Mouse (Mus musculus) midbrain, embryonic 12.5 days (tissue): ENCODE measurements around the gene Iba57. TPM values are rescaled to one million over a fixed set of nuclear protein-coding genes. Genes with fewer than 3 reads are reported as not detected.
A peak's percentile ranks its signal among the peaks of the same experiment; 100 is the strongest.

Experiments
- ATAC-seq: fragments of 200-750 bp; cut with Nextera tagmentation; 2 replicates; pipeline ENCODE4 v1.8.0; 2017; ENCODE audit warnings: low read depth, moderate TSS enrichment, moderate library complexity; ENCODE audit not compliant: low FRiP score
- H3K27ac ChIP-seq: fragments of 300-500 bp; sonication (generic); replicated peaks from 2 replicates; pipeline ENCODE4 v1.5.1; 2016; ENCODE audit warnings: mild to moderate bottlenecking
- H3K27me3 ChIP-seq: fragments of 300-500 bp; sonication (generic); 2 replicates; pipeline ENCODE4 v1.6.1; 2016; ENCODE audit warnings: mild to moderate bottlenecking
- H3K36me3 ChIP-seq: fragments of 300-500 bp; sonication (generic); 2 replicates; pipeline ENCODE4 v1.6.1; 2016
- H3K4me1 ChIP-seq: fragments of 300-500 bp; sonication (generic); 2 replicates; pipeline ENCODE4 v1.6.1; 2016
- H3K4me2 ChIP-seq: fragments of 300-500 bp; sonication (generic); replicated peaks from 2 replicates; pipeline ENCODE4 v1.6.1; 2016; ENCODE audit warnings: mild to moderate bottlenecking, moderate library complexity
- H3K4me3 ChIP-seq: fragments of 300-500 bp; sonication (generic); 2 replicates; pipeline ENCODE4 v1.5.1; 2016; ENCODE audit warnings: mild to moderate bottlenecking
- H3K9ac ChIP-seq: fragments of 300-500 bp; sonication (generic); replicated peaks from 2 replicates; pipeline ENCODE4 v1.6.1; 2016; ENCODE audit warnings: mild to moderate bottlenecking, moderate library complexity
- H3K9me3 ChIP-seq: fragments of 300-500 bp; sonication (generic); 2 replicates; pipeline ENCODE4 v1.6.1; 2016; ENCODE audit warnings: mild to moderate bottlenecking
- WGBS: fragments of 180-500 bp; shearing (Covaris S2); methylation state at CpG from one replicate; pipeline ENCODE4 v1.1.7; 2016; 5-methylcytosine and 5-hydroxymethylcytosine counted together
- polyA plus RNA-seq: library from polyadenylated mRNA; unstranded; fragments of >200 nt; fragmentation: Nextera tagmentation; extraction: Ambion mirVana; gene quantifications from 2 replicates; pipeline ENCODE4 v1.2.1, GENCODE M21; 2016

Iba57 gene
- polyA plus RNA-seq, 1 experiment from 2014 or later = 7.3 TPM

- H3K27me3 ChIP-seq = peaks cover 58% of the 10 kb centered on the region
- no peak for ATAC-seq
These were observed 24.7 kb downstream of the Iba57 start for GRCm38 (mm10) chr11:59138537-59139486.

GRCm38 (mm10) chr11:59136994-59137706 is 26.4 kb downstream of the Iba57 start:
- no peaks in the 10 kb centered on the region for H3K36me3 ChIP-seq
- no peaks in the 10 kb centered on the region for H3K9me3 ChIP-seq
- H3K9ac ChIP-seq = no peak overlapping the region
- H3K4me2 ChIP-seq = no peak overlapping the region
- 56% methylated on average over 12 of the region's 12 CpGs for WGBS
- H3K4me3 ChIP-seq = no peak overlapping the region
- ATAC-seq = no peak
- peaks cover 8% of the 10 kb centered on the region; the same call in 1 of the 2 replicates for H3K4me1 ChIP-seq
- no peak overlapping the region for H3K27ac ChIP-seq
- peaks cover 74% of the 10 kb centered on the region for H3K27me3 ChIP-seq

More at GRCm38 (mm10) chr11:59138537-59139486, 24.7 kb downstream of the Iba57 start:
- H3K4me1 ChIP-seq = peaks cover 8% of the 10 kb centered on the region; the same call in 1 of the 2 replicates
- no peak overlapping the region for H3K27ac ChIP-seq
- H3K9me3 ChIP-seq = no peaks in the 10 kb centered on the region
- H3K9ac ChIP-seq = no peak overlapping the region
- H3K36me3 ChIP-seq = no peaks in the 10 kb centered on the region
- H3K4me2 ChIP-seq = no peak overlapping the region
- WGBS = 74% methylated on average over 19 of the region's 19 CpGs
- H3K4me3 ChIP-seq = no peak overlapping the region

- H3K4me3 ChIP-seq = peak within 1 kb of the TSS; percentile 18
- H3K9me3 ChIP-seq = no peaks in the 10 kb centered on the region
- ATAC-seq = no peak
- peaks cover 82% of the 10 kb centered on the region for H3K27me3 ChIP-seq
- no peak within 1 kb of the TSS for H3K27ac ChIP-seq
- peak within 1 kb of the TSS; percentile 37 for H3K4me2 ChIP-seq
- H3K9ac ChIP-seq = no peak within 1 kb of the TSS
- 17% methylated on average over 44 of the region's 44 CpGs for WGBS
- H3K36me3 ChIP-seq = no peaks in the 10 kb centered on the region
- peaks cover 2% of the 10 kb centered on the region; the same call in 1 of the 2 replicates for H3K4me1 ChIP-seq
These were observed 27.6 kb downstream of the Iba57 start, which contains the start of gene Obscn for GRCm38 (mm10) chr11:59135904-59136452. Obscn (minus strand) TSS chr11:59136402.

- no peak for ATAC-seq
- no peak overlapping the region for H3K9ac ChIP-seq
- H3K27ac ChIP-seq = no peak overlapping the region
- H3K9me3 ChIP-seq = no peaks in the 10 kb centered on the region
- peaks cover 82% of the 10 kb centered on the region for H3K27me3 ChIP-seq
- peaks cover 2% of the 10 kb centered on the region; the same call in 1 of the 2 replicates for H3K4me1 ChIP-seq
- no peaks in the 10 kb centered on the region for H3K36me3 ChIP-seq
- H3K4me2 ChIP-seq = peak overlapping the region; percentile 37
- 8% methylated on average over 55 of the region's 55 CpGs for WGBS
- peak overlapping the region; percentile 18 for H3K4me3 ChIP-seq
These were observed 28.3 kb downstream of the Iba57 start for GRCm38 (mm10) chr11:59135051-59135820.

- peaks cover 82% of the 10 kb centered on the region for H3K27me3 ChIP-seq
- H3K4me1 ChIP-seq = peaks cover 2% of the 10 kb centered on the region; the same call in 1 of the 2 replicates
- H3K9me3 ChIP-seq = no peaks in the 10 kb centered on the region
- no peak overlapping the region for H3K27ac ChIP-seq
- H3K9ac ChIP-seq = no peak overlapping the region
- 8% methylated on average over 35 of the region's 35 CpGs for WGBS
- ATAC-seq = no peak
- H3K4me3 ChIP-seq = peak overlapping the region; percentile 3; the same call in 1 of the 2 replicates
- peak overlapping the region; percentile 29 for H3K4me2 ChIP-seq
- no peaks in the 10 kb centered on the region for H3K36me3 ChIP-seq
These were observed 29.1 kb downstream of the Iba57 start for GRCm38 (mm10) chr11:59134373-59134997.

- H3K9me3 ChIP-seq = no peaks in the 10 kb centered on the region
- H3K36me3 ChIP-seq = no peaks in the 10 kb centered on the region
- ATAC-seq = no peak
- H3K27ac ChIP-seq = no peak overlapping the region
- H3K4me1 ChIP-seq = peaks cover 2% of the 10 kb centered on the region; the same call in 1 of the 2 replicates
- no peak overlapping the region for H3K4me3 ChIP-seq
- 86% methylated on average over 2 of the region's 3 CpGs for WGBS
- H3K4me2 ChIP-seq = no peak overlapping the region
- peaks cover 60% of the 10 kb centered on the region for H3K27me3 ChIP-seq
- no peak overlapping the region for H3K9ac ChIP-seq
These were observed 31.5 kb downstream of the Iba57 start for GRCm38 (mm10) chr11:59132065-59132464.

- Histone ChIP-seq H3K4me1 (peaks cover 2% of the 10 kb centered on the region; the same call in 1 of the 2 replicates), H3K27ac (no peak overlapping the region), H3K4me3 (no peak overlapping the region), H3K9me3 (no peaks in the 10 kb centered on the region), H3K9ac (no peak overlapping the region), H3K27me3 (peaks cover 54% of the 10 kb centered on the region), H3K36me3 (no peaks in the 10 kb centered on the region), H3K4me2 (no peak overlapping the region)
- 70% methylated on average over 18 of the region's 18 CpGs for WGBS
- no peak for ATAC-seq
These were observed 32.1 kb downstream of the Iba57 start for GRCm38 (mm10) chr11:59131348-59131919.

- 93% methylated on average over 9 of the region's 9 CpGs for WGBS
- Histone ChIP-seq H3K4me1 (peaks cover 2% of the 10 kb centered on the region; the same call in 1 of the 2 replicates), H3K27ac (no peak overlapping the region), H3K36me3 (no peaks in the 10 kb centered on the region), H3K27me3 (peaks cover 48% of the 10 kb centered on the region), H3K4me2 (no peak overlapping the region), H3K9me3 (no peaks in the 10 kb centered on the region), H3K4me3 (no peak overlapping the region), H3K9ac (no peak overlapping the region)
- ATAC-seq = no peak
These were observed 32.8 kb downstream of the Iba57 start for GRCm38 (mm10) chr11:59130782-59131181.

GRCm38 (mm10) chr11:59105945-59106344 is 57.6 kb downstream of the Iba57 start:
- Histone ChIP-seq H3K4me2 (no peak overlapping the region), H3K4me3 (no peak overlapping the region), H3K27me3 (no peaks in the 10 kb centered on the region), H3K9ac (no peak overlapping the region), H3K9me3 (no peaks in the 10 kb centered on the region), H3K36me3 (no peaks in the 10 kb centered on the region), H3K4me1 (no peaks in the 10 kb centered on the region), H3K27ac (no peak overlapping the region)
- WGBS = 93% methylated on average over 5 of the region's 5 CpGs
- ATAC-seq = no peak
